Mouse (Mus musculus) lung, postnatal 25 days (tissue): ENCODE results near the gene Mamstr.
A peak's percentile ranks its signal among the peaks of the same experiment; 100 is the strongest.

Source experiments
- DNase-seq: peaks from one replicate; pipeline ENCODE4 v3.0.0; 2022; ENCODE audit warnings: low spot score

The Mamstr gene

DNA sequence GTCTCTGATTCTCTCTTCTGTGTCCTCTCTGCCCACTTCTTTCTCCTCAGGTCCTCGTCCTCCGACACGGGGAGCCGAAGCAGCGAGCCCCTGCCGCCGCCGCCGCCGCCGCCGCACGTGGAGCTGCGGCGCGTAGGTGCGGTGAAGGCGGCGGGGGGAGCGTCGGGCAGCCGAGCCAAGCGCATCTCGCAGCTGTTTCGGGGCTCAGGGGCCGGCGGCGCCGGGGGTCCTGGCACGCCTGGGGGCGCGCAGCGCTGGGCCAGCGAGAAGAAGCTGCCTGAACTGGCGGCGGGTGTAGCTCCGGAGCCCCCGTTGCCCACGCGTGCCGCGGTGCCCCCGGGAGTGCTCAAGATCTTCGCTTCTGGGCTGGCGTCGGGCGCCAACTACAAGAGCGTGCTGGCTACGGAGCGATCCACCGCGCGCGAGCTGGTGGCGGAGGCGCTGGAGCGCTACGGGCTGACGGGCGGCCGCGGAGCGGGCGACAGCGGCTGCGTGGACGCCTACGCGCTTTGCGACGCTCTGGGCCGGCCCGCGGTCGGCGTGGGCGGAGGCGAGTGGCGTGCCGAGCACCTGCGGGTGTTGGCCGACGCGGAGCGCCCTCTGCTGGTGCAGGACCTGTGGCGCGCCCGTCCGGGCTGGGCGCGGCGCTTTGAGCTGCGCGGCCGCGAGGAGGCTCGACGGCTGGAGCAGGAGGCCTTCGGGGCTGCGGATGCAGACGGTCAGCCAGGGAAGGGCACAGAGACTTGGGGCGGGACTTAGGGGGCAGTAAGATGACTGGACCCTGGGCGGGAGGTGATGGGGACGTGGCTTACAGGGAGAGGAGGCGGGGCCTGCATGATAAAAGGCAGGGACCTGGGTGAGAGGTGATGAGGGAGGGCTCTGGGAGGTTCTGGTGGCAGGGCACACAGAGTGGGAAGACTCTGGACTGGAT, 11.1 kb upstream of the Mamstr start:
- DNase-seq = peak; percentile 90

DNA sequence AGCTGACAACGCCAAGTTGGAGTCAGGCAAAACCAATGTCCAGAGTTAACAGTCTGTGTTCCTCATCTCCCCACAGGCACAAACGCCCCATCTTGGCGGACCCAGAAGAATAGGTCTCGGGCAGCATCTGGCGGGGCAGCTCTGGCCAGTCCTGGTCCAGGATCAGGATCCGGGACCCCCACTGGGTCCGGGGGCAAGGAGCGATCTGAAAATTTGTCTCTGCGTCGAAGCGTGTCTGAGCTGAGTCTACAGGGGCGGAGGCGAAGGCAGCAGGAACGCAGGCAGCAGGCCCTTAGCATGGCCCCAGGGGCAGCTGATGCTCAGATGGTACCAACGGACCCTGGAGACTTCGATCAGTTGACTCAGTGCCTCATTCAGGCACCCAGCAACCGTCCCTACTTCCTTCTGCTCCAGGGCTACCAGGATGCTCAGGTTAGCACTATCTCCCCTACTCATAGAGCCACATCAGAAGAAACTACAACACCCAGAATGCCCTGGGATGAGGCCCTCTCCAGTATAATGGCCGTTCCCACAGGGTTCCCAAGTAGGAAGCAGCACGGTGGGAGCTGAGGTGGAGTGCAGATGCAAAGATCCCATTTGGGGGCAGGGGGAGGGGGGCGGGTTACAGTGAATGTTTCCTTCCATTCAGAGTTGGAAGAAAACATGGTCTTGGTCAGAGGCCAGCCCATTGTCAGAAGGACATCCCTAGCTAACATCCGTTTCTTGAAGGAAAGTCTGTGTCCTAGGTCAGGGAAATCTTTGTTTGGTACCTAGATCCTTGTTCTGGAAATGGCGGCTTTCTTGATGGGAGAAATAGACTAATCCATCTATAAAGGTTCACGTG, 9.5 kb upstream of the Mamstr start:
- peak; percentile 47 for DNase-seq

DNA sequence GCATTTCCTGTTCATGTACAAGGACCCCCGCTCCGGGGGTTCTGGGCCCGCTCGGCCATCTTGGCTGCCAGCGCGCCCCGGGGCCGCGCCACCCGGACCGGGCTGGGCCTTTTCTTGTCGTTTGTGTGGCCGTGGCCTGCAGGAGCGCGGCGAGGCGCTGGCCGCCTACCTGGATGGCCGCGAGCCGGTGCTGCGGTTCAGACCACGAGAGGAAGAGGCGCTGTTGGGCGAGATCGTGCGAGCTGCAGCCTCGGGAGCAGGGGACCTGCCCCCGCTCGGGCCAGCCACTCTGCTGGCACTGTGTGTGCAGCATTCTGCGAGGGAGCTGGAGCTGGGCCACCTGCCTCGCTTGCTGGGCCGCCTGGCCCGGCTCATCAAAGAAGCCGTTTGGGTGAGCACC, 7.3 kb upstream of the Mamstr start:
- no peak for DNase-seq

DNA sequence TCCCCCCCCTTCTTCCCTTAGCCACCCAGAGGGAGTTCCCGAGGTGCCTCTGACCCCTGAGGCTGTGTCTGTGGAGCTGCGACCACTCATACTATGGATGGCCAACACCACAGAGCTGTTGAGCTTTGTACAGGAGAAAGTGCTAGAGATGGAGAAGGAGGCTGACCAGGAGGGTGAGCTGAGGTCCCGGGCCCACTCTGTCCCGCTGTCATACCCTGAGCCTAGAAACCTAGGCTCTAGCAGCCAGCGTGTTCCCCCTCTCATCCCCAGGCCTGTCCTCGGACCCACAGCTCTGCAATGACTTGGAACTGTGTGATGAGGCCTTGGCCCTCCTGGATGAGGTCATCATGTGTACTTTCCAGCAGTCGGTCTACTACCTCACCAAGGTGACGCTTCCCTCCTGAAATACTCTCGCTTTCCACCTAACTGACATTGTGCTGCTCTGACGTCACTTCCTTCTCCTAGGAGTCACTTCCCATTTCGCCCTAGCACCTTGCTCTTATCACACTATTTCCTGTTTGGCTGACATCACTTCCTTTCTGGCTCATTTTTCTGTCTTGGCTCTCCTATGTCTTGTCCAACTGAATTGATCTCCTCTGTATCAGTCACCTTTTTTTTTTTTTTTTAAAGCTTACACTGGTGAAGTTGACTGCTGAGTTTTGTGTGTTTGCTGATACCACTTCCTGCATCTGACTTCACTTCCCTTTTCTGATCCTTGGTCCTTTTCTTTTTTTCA, 4.7 kb upstream of the Mamstr start:
- DNase-seq = peak; percentile 79

DNA sequence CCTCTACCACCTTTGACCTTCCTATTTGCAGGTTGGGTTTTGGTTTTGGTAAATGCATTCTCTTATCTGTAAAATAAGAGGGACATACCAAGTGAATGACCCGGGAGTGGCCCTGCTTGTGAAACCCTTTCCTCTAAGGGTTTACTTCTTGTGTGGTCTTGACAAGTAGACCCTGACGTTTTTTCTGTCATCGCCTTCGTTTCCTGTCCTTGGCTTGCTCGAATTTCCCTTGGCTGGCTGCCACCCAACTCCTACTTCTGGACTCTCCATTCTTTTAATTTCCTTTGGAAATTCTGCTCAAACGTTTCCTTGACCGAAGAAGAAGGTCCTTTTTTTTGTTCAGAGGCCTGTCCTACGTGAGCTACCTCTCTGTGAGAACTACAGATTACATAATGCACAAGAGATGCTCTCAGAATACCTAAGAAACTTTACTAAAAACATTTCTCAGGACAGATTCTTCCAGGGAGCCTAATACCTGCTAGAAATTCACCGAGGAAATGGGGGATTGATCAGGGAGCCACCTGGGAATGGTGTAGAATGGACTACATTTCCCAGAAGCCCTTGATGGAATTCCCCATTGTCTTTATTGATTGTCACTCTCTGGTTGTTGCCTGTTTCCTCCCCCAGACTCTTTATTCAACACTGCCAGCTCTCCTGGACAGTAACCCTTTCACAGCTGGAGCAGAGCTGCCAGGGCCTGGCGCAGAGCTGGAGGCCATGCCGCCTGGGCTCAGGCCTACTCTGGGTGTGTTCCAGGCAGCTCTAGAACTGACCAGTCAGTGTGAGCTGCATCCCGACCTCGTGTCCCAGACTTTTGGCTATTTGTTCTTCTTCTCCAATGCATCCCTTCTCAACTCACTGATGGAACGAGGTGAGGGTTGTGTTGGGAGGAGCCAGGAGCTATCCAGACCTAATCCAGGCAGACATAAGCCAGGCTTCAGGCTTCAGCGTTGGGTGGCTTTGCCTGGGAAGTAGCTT, 3.8 kb upstream of the Mamstr start:
- DNase-seq = no peak

DNA sequence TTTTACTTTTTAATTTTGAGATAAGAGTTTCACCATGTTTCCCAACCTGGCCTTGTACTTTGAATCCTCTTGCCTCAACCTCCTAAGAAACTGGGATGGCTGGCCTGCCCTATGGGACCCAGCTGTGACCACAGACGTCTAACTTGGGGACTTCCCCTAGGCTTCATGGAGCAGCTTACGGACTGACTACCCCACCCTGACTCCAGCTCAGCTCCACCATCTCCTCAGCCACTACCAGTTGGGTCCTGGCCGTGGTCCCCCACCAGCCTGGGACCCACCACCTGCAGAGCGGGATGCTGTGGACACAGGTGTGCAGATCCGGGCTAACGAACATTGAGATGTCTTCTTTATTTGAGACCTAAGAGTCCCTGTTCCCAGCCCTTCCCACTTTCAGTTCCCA, 2.1 kb upstream of the Mamstr start:
- no peak for DNase-seq

DNA sequence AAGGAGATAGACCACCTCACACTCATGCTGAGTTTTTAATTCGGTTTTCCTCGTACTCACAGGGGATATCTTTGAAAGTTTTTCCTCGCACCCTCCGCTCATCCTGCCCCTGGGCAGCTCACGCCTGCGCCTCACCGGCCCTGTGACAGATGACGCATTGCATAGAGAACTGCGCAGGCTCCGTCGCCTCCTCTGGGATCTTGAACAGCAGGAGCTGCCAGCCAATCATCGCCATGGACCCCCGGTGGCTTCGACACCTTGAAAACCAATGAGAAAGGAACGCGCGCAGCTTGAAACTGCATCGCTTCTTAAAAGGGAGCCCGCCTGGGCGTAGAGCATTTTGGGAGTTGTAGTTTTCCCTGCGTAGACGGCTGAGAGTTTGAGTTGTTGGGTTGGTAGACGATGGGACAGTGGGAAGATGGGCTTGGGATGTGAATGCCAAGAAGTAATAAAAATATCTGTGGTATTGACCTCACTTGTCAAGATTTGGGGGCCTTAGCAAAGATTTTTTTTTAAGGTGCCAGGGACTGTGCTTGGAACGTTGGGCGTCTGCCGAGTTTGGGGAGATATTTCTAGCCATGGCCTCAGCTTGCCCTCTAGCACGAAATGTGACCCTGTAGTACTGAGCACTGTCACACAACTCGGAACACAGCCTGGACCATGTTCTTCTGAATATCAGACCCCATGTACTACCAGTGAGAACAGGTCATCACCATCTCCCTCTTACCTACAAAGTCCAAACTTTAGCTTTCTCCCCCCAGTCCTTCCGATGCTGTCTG, 965 bp upstream of the Mamstr start:
- peak; percentile 93 for DNase-seq

DNA sequence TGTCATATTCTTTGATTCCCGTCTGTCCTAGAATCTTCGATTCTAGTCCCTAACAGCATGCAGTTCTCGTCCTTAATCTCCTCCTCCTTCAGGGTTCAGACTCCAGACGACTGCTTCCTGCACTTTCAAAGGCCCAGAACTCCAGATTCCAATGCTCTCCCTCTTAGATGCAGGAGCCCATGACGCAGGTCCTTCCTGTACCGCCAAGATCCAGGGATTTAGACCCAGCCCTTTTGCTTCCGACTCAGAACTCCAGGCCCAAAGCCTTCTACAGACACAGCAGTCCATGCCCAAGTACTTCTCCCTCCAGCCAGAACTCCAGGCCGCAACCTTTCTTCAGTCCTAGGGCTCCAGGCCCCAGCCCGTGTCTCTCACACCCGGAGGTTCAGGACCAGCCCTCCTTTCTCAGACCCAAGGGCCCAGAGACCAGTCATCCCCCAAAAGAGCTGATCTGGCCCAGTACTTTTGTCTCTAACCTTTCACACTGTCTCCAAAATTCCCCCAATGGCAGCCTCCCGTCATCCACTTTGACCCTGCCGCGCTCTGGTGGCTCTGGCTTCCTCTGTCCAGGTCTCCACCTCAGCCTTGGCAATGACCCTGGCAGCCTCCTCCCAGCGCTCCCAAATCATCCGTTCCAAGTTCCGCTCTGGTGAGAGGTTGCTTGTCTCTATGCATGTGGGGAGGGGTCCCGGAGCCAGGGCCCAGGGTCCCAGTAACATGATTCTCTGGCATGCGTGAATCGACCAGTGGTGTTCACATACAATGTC, 597 bp downstream of the Mamstr start:
- no peak for DNase-seq

DNA sequence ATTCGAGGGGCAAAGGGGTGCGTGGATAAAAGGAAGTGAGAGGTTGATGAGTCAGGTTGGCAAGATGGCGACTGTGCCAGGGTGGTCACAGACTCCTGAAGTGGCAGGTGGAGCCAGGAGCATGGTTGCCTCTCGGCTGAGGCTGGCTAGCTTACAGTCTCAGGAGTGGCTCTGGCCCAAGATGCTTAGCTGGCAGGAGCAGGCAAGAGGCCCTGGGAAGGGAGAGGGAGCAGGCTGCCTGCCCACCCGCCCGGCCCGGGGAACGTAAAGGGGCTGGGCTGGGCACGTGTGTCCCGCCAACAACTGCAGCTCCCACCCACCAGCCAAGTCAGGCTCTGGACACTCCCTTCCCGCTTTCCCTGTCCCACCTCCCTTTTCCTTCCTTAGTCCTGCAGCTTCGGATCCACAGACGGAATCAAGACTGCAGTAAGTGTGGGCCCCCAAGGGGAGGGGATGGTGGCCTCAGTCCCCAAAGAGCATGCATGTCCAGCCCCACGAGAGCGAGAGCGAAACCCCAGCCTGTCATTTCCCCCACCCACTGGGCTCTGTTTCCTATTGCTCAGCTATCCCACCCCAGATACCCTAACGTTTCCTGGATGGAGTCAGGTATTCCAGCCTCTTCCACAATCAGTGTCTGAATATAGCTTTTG, 1.7 kb downstream of the Mamstr start:
- DNase-seq = peak; percentile 54

DNA sequence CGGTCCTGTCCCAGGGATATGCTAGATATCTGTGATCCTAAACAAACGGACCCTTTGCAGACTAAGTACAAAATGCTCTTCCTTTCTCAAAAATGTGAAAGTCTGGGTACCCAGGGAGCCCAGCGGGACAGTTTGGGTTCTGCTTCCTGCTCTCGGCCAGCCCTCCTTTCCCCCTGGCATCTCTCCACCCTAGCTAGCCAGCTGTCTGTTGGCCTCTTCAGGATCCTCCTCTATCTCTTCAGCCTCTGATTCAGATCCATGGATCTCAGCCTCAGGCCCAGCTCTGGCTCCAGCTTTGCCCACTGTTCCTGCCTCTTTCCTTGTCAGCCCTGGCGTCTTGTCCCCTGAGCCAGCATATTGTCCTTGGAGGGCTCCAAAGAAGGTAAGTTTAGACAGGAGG, 2.3 kb downstream of the Mamstr start:
- no peak for DNase-seq

DNA sequence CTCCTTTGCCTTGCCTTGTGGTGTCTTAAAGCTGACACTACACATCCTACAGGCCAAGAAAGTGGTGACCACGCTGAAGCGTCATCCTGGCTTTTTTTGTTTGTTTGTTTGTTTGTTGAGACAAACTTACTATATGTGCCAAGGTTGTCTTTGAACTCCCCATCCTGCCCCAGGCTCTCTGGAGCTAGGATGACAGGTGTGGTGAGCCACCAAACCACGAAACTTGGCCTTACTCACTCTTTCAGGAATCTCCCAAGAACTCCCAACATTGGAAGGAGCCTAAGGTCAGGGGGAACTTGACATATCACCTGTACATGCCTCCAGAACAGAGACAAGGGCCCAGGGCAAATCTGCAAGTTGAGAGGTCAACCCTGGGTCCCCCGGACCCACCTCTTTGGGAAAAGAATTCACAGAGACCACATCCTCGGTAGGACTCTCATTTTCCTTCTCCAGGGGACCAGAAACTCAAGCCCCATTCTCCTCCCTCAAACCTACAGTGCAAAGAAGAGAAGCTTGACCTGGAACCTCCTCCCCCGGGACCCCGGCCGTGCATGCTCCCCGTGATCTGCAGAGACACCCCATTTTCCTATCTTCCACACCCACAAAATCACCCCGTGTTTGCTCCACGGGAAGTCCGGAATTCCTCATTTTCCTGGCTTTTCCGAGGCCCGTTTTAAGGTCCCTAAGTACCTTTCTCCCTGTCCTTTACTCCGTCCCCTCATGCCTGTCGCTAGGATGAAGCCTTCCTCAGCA, 2.9 kb downstream of the Mamstr start:
- DNase-seq = no peak

DNA sequence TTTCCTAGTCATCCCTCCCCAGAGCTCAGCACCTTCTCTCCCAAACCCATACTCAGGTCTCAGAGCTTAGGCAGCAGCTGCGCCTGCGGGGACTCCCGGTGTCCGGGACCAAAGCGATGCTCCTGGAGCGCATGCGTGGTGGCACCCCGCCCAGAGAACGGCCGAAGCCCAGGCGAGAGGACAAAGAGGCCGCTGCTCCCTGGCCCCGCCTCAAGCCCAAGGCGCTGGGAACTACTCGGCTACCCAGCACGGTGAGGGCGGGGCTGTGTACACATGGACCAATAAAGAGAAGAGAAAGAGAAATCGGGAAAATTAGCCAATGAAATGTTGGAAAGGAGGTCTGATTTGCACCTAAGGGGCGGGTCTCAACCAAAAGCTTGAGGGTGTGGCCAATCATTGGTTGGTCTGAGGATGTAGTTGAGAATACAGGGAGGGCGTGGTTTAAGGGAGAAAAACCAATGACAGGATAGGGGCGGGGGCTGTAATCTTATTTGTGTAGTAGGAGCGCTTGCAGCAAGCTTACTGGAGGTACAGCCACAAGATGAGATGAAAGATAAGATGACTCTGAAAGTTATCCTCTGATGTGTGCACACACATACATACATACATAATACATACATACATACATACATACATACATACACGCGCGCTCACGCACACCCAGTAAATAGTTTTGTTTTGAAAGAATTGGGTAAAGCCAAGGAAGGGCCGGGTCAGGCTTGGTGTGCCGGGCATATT, 3.8 kb downstream of the Mamstr start:
- DNase-seq = peak; percentile 92

DNA sequence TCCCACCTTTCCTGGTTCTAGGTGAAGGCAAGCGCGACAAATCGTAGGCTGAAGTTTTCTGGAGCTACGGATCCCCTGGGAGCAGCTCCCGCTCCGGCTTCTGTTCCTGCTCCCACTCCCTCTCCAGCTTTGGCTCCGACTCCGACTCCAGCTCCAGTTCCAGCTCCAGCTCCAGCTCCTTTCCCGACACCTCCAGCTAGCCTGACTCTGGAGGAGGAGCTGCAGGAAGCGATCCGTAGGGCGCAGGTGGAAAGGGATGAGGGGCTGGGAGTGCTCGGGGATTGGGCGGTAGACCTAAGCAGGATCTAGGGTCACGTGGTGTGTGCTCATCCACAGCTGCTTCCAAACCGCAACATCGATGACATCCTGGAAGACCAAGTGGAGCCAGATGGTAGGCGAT, 4.4 kb downstream of the Mamstr start:
- DNase-seq = no peak

DNA sequence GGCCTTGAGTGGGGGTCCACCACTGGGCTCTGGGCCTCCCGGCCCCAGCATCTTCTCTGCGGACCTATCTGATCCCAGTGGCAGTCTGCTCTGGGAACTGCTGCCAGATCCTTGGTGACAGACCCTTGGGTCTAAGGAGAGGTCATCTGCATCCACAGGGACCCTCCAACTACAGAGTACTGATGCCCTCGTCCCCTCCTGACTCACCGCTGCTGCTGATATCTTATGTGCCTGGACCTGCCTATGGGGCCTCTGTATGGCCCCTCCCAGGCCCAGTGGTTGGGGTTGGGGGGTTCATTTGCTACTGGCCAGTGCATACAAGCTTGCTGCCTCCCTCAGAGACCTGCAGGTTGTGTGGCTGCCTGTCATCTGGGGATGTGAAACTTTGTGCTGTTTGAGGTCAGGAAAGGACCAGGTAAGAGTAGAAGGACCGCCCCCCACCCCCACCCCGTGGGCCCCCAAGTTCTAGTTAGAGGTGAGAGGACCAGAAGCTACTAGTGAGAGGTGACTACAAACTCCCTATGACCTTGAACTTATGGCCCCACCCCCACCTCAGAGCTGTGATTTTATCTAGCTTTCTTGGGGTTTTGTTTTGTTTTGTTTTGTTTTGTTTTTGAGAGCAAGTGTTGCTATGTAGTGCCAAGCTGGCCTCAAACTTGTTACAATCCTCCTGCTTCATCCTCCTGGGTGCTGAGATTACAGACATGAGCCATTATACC, 5.3 kb downstream of the Mamstr start:
- DNase-seq = no peak

DNA sequence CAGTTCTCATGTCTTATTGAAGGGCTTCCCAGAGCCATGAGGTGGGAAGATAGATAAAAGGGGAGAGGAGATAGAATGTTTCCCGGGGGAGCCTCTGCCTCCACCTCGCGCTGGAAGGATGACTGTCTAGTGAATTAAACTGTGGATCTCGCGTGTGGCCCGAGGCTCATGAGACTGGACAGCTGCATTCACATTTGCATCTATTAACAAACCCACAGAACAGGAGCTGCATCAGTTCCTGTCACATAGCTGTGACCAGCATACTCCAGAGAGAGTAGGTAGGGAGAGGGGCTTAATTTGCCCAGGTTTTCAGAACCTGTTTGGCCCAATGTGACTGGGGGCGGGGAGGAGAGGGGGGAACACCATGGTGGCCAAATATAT, 5.8 kb downstream of the Mamstr start:
- no peak for DNase-seq

DNA sequence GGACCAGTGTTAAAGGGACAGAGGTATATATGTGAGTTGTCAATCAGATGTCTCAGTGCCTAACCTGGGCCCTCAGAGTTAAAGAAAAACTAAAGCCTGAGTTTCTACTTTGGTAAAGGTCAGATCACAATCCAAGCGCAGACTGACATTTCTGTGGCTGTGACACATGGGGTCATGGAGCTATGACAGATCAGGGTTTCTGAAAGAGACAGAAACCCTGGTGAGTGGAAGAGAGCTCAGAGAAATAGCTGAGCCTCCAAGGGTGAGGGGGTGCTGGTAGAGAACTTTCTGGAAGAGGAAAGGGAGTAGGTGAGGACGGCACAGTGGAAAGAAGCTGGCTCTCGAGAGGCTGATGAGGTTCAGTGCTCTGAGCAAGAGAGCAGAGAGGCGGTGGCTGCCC, 6.9 kb downstream of the Mamstr start:
- DNase-seq = no peak

DNA sequence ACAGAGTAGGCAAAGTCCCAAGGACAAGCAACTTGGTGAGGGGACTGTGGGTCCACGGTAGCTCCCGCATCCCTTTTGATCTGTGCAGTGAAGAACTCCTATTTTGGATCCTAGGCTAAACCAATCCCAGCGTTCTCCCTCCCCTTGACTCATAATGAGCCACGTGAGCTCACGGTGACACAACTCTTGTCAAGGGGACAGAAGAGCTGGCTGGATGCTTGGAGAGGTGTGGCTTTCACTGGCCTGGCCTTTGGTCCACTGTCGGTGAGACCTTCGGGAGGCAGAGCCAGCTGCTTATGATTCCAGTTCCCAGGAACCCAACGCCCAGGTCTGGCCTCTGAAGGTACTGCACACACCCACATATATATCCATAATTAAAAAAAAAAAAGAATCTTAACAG, 9.6 kb downstream of the Mamstr start:
- DNase-seq = no peak
